Mouse (Mus musculus) kidney, embryonic 15.5 days (tissue): Measurements from ENCODE around the gene Cldn18. TPM values are rescaled to one million over a fixed set of nuclear protein-coding genes. Genes with fewer than 3 reads are reported as not detected.

Experiments
- ATAC-seq: fragments of 200-750 bp; cut with Nextera tagmentation; replicated peaks from 2 replicates; pipeline ENCODE4 v1.8.0; 2017; ENCODE audit warnings: moderate TSS enrichment; ENCODE audit not compliant: low FRiP score
- H3K27ac ChIP-seq: fragments of 300-500 bp; sonication (generic); 2 replicates; pipeline ENCODE4 v1.5.1; 2015; ENCODE audit warnings: mild to moderate bottlenecking, inconsistent platforms
- H3K27me3 ChIP-seq: fragments of 300-500 bp; sonication (generic); 2 replicates; pipeline ENCODE4 v1.6.1; 2015; ENCODE audit warnings: inconsistent platforms
- H3K36me3 ChIP-seq: fragments of 300-500 bp; sonication (generic); 2 replicates; pipeline ENCODE4 v1.6.1; 2015; ENCODE audit warnings: inconsistent platforms
- H3K4me1 ChIP-seq: fragments of 300-500 bp; sonication (generic); 2 replicates; pipeline ENCODE4 v1.6.1; 2015; ENCODE audit warnings: inconsistent platforms
- H3K4me2 ChIP-seq: fragments of 300-500 bp; sonication (generic); 2 replicates; pipeline ENCODE4 v1.6.1; 2015; ENCODE audit warnings: moderate library complexity, mild to moderate bottlenecking, inconsistent platforms
- H3K4me3 ChIP-seq: fragments of 300-500 bp; sonication (generic); replicated peaks from 2 replicates; pipeline ENCODE4 v1.5.1; 2015; ENCODE audit warnings: mild to moderate bottlenecking, inconsistent platforms
- H3K9ac ChIP-seq: fragments of 300-500 bp; sonication (generic); 2 replicates; pipeline ENCODE4 v1.6.1; 2015; ENCODE audit warnings: mild to moderate bottlenecking, inconsistent platforms
- H3K9me3 ChIP-seq: fragments of 300-500 bp; sonication (generic); replicated peaks from 2 replicates; pipeline ENCODE4 v1.6.1; 2016; ENCODE audit warnings: inconsistent platforms
- WGBS: fragments of 180-500 bp; shearing (Covaris S2); methylation state at CpG from one replicate; pipeline ENCODE4 v1.1.7; 2015; ENCODE audit warnings: mixed read lengths; 5-methylcytosine and 5-hydroxymethylcytosine counted together
- polyA plus RNA-seq: library from polyadenylated mRNA; unstranded; fragments of >200 nt; fragmentation: Nextera tagmentation; extraction: Ambion mirVana; gene quantifications from 2 replicates; pipeline ENCODE4 v1.2.1, GENCODE M21; 2015

Gene Cldn18
- not detected in 2 replicates for polyA plus RNA-seq

DNA sequence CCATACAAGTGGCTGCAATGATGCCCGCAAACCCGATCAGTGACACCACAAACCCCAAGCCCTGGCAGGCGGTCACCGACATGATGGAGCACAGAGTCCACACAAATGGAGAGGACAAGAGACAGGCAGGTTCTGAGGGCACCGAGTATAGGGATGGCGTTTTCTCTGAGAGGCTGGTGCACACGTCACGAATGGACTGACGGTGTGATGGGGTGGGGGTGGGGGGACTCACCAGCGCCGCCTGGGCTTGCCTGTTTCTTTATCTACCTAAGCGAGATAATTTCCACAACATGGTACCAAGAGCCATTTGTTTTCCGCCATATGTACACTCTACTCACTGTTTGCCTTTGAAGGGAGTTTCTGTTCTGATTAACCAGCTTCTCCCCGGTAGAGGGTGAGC lies at the start of gene Cldn18:
Gene Cldn18, minus strand, starts transcription at position 134 of the 400 bp plus-strand sequence.
- H3K9ac ChIP-seq, result no peak within 1 kb of the TSS
- ATAC-seq, result no peak
- no peaks in the 10 kb centered on the region for H3K4me1 ChIP-seq
- H3K36me3 ChIP-seq, result no peaks in the 10 kb centered on the region
- H3K4me2 ChIP-seq, result no peak within 1 kb of the TSS
- WGBS, result 88% methylated on average over 14 of the region's 14 CpGs
- no peaks in the 10 kb centered on the region for H3K9me3 ChIP-seq
- no peak within 1 kb of the TSS for H3K27ac ChIP-seq
- no peak within 1 kb of the TSS for H3K4me3 ChIP-seq
- no peaks in the 10 kb centered on the region for H3K27me3 ChIP-seq

DNA sequence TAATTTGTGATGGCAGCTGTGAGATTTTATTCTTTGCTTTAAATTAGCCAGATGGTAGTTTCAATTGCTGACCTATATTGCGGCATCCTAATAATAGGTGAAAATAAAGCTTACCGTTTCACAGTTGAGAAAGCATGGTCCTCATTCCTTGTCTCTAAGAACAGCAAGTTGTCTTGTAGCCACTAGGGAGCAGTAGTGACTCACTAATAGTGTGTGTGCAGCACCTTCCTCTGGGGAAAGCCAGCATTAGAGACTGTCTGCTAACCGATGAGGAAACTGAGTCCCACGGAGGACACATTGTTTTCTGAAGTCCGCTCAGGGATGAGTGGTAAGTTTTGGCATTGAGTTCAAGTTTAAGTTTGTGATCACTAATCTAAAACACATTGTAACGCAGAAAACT lies 46.5 kb upstream of the Cldn18 start:
- WGBS, result 69% methylated on average over 6 of the region's 6 CpGs
- H3K9ac ChIP-seq, result no peak overlapping the region
- H3K4me3 ChIP-seq, result no peak overlapping the region
- no peak overlapping the region for H3K4me2 ChIP-seq
- ATAC-seq, result no peak
- H3K27me3 ChIP-seq, result no peaks in the 10 kb centered on the region
- H3K36me3 ChIP-seq, result no peaks in the 10 kb centered on the region
- no peak overlapping the region for H3K27ac ChIP-seq
- H3K9me3 ChIP-seq, result no peaks in the 10 kb centered on the region
- no peaks in the 10 kb centered on the region for H3K4me1 ChIP-seq

DNA sequence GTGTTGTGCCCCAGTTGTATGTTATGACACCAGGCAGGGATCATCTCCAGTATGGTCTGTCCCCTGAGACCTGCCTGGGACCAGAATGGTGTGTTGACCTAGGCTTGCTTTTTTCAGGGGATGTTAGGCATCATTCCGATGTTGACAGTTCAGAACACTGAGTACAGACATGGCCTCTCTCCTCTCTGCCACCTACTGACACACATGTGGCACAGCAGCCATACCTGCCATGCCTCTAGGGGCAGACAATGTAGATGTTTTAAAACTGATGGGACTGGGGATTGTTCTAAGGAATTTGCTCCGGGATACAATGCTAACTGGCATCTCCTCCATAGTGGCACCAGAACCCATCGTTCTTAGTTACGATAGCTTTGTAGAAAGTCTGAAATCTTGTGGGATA lies 33.2 kb upstream of the Cldn18 start:
- no peak overlapping the region for H3K4me2 ChIP-seq
- no peak for ATAC-seq
- H3K4me1 ChIP-seq, result no peaks in the 10 kb centered on the region
- H3K36me3 ChIP-seq, result no peaks in the 10 kb centered on the region
- no peaks in the 10 kb centered on the region for H3K27me3 ChIP-seq
- no peak overlapping the region for H3K27ac ChIP-seq
- no peaks in the 10 kb centered on the region for H3K9me3 ChIP-seq
- no peak overlapping the region for H3K9ac ChIP-seq
- no peak overlapping the region for H3K4me3 ChIP-seq
- 80% methylated on average over 4 of the region's 4 CpGs for WGBS

DNA sequence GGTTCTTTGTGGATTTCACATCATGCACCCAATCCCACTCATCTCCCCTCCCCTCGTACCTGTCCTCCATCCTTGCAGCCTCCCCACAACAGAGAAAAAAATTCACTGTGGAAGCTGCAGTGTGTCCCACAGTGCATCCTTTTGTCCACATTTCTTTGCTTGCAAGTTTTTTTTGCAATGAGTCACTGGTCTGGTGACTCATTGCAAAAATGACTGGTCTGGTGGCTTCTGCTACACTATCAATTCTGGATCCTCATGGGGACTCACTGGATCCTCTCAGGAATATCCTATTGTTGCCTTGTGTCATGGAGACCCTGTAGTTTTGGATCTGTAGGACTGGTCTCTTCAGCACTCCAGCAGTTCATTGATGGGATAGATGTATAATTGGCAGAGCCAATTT lies 31.2 kb upstream of the Cldn18 start:
- Histone ChIP-seq H3K4me3 (no peak overlapping the region), H3K9ac (no peak overlapping the region), H3K4me2 (no peak overlapping the region), H3K27me3 (no peaks in the 10 kb centered on the region), H3K27ac (no peak overlapping the region), H3K9me3 (no peaks in the 10 kb centered on the region), H3K4me1 (no peaks in the 10 kb centered on the region), H3K36me3 (no peaks in the 10 kb centered on the region)
- ATAC-seq, result no peak
- 91% methylated on average over 1 of the region's 1 CpGs for WGBS

DNA sequence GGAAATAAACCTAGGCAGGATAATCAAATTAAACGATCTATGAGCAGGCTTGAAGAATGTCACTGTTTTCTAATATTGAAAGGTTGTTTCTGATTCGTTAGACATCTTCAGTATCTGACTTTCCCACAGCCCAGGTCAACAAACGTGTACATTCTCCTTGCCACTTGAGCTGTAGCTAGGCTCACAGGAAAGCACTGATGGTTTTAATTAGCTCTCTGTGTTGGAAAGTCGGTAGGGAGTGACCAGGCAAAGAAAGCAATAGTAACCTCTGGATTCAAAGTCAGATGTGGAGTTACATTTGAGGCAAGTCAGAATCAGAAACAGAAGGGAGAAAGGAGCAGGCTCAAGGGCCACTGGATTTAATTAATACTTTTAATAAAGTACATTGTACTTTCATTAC lies 30.7 kb upstream of the Cldn18 start:
- Histone ChIP-seq H3K4me3 (no peak overlapping the region), H3K9ac (no peak overlapping the region), H3K4me2 (no peak overlapping the region), H3K27me3 (no peaks in the 10 kb centered on the region), H3K4me1 (no peaks in the 10 kb centered on the region), H3K36me3 (no peaks in the 10 kb centered on the region), H3K9me3 (no peaks in the 10 kb centered on the region), H3K27ac (no peak overlapping the region)
- WGBS, result 47% methylated on average over 4 of the region's 4 CpGs
- no peak for ATAC-seq

DNA sequence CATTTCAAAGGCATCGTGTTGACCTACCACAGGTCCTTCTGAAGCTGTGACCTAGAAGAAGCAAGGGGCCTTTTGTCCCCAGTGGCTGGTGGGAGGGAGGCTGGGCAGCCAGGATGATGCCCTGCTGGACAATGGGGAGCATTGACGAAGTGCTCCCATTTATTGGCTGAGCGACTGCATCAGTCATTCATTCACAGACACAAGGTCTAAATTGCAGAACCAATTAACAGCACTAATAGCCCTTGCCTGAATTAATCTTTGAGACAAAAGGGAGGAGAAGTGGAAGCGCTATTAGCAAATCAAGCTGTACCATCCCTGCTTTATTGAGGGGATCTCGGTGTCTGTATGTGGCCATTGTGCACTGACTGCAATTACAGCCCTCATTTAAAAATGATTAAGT lies 27.5 kb upstream of the Cldn18 start:
- Histone ChIP-seq H3K36me3 (no peaks in the 10 kb centered on the region), H3K9me3 (no peaks in the 10 kb centered on the region), H3K4me3 (no peak overlapping the region), H3K27ac (no peak overlapping the region), H3K27me3 (no peaks in the 10 kb centered on the region), H3K9ac (no peak overlapping the region), H3K4me2 (no peak overlapping the region), H3K4me1 (no peaks in the 10 kb centered on the region)
- ATAC-seq, result no peak
- WGBS, result 61% methylated on average over 5 of the region's 5 CpGs

DNA sequence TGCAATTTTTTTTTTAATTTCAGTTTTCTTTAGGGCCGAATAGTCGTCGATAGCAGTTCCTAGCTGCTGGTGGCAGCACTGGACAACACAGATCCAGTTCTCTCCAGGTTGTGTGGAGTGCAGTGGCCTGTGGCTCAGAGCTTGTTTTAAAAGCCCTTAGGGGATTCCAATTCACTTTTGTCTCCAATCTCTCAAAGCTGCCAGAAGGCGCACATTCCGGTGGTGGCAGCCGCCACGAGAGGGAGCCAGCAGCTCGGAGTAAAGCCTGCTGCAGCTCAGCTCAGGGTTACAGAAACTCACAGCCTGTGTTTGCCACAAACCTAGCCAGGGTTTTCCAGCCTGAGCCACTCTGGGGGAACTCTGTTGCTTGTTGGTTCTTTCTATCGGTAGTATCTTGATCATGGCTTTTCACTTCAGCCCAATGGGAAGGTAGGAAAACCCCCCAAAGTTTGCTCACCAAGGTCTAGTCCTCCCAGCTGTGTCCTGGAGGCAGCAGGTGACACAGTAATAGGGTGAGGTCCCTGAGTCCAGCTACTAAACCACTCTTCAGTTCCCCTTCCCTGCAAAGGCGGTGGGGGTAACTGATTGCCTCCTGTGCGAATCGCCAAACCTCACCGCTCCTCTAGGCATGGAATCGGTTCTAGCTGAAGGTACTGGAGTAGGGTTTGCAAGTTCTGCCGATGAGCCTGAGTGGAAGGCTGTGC lies 13.0 kb upstream of the Cldn18 start:
- Histone ChIP-seq H3K4me1 (no peaks in the 10 kb centered on the region), H3K27ac (no peak overlapping the region), H3K36me3 (no peaks in the 10 kb centered on the region), H3K4me2 (no peak overlapping the region), H3K9ac (no peak overlapping the region), H3K4me3 (no peak overlapping the region), H3K9me3 (peaks cover 1% of the 10 kb centered on the region; the same call in 1 of the 2 replicates), H3K27me3 (no peaks in the 10 kb centered on the region)
- 38% methylated on average over 15 of the region's 15 CpGs for WGBS
- ATAC-seq, result peak; percentile 82

DNA sequence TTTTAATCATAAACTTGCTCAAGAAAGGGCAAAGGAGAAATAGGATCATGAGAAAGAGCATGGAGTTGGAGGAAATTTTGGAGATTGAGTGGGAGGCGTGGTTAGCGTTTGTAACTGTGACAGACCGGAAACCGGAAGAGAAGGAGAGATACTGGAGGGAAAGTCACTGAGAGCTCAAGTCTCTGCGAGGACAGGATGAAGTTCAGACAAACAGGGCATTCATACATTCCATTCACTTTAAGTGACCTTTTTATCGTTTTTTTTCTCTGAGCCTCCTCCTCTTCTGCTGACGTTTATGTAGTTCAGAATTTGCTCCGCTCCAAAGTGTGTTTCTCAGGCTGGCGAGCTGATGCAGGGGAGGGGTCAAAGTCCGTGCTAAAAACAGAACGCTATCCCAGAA lies 10.8 kb upstream of the Cldn18 start:
- 51% methylated on average over 11 of the region's 11 CpGs for WGBS
- no peak overlapping the region for H3K4me2 ChIP-seq
- H3K9me3 ChIP-seq, result no peaks in the 10 kb centered on the region
- no peak overlapping the region for H3K4me3 ChIP-seq
- H3K27ac ChIP-seq, result no peak overlapping the region
- H3K27me3 ChIP-seq, result no peaks in the 10 kb centered on the region
- H3K4me1 ChIP-seq, result no peaks in the 10 kb centered on the region
- no peaks in the 10 kb centered on the region for H3K36me3 ChIP-seq
- ATAC-seq, result no peak
- no peak overlapping the region for H3K9ac ChIP-seq

DNA sequence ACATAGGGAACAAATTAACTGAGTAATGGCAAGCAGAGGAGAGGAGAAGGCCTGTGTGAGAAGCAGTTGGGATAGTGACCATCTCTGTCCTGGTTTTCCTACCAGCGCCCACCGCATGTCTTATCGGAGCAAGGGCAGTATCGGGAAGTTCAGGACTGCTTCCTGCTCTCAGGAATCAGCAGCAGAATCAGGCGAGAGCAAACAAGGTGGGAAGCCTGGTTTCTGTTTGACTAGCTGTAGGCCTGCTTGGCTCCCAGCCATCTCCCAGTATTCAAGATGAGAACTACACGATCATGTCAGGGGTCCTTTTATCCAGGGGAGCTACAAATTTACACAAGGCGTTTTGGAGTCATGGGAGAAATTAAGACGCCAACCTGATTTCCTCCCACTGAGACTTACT lies 8.2 kb upstream of the Cldn18 start:
- H3K4me1 ChIP-seq, result no peaks in the 10 kb centered on the region
- H3K4me3 ChIP-seq, result no peak overlapping the region
- ATAC-seq, result no peak
- H3K4me2 ChIP-seq, result no peak overlapping the region
- H3K36me3 ChIP-seq, result no peaks in the 10 kb centered on the region
- H3K27ac ChIP-seq, result no peak overlapping the region
- no peaks in the 10 kb centered on the region for H3K9me3 ChIP-seq
- H3K27me3 ChIP-seq, result no peaks in the 10 kb centered on the region
- H3K9ac ChIP-seq, result no peak overlapping the region
- 78% methylated on average over 8 of the region's 8 CpGs for whole genome bisulfite sequencing

DNA sequence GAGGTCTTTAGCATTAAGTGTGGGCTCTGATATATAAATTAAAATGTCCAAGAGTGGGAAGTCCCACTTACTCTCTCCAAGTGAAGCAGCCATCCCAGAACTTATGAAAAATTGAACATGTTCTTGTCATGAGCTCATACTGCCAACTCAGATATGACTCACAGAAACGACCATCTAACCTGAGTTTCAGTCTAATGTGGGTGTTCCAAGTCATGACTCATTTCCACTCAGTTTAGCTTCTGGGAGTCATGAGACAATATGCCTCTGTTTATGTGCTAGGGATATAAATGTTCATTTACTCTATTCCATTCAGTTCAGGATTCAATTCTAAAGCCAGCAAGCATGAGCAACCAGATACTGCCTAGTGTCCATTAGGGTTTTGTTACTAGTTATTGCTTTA lies 2.9 kb upstream of the Cldn18 start:
- WGBS, result 48% methylated on average over 1 of the region's 1 CpGs
- Histone ChIP-seq H3K9me3 (no peaks in the 10 kb centered on the region), H3K27ac (no peak overlapping the region)

DNA sequence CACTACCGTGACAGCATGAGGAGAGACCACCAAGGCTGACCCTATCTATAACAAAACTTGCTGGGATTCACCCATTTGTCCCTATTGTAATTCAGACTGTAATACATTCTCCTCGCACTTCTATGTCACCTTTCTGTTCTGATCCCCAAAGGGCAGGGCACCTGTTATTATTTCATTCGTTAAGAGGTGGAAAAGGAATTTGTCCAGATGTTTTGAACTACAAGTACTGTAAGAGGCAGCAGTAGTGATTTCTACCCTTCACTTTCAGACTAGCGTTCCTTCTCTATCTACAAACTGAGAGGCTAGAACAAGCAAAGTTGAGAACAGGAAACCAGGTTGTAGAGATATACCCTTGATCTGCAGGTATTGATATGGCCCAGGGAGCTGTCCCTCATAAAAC lies 6.8 kb downstream of the Cldn18 start:
- H3K27ac ChIP-seq, result no peak overlapping the region
- no peaks in the 10 kb centered on the region for H3K36me3 ChIP-seq
- H3K27me3 ChIP-seq, result no peaks in the 10 kb centered on the region
- no peaks in the 10 kb centered on the region for H3K4me1 ChIP-seq
- no peaks in the 10 kb centered on the region for H3K9me3 ChIP-seq
- H3K9ac ChIP-seq, result no peak overlapping the region
- no peak overlapping the region for H3K4me3 ChIP-seq
- ATAC-seq, result no peak
- 77% methylated on average over 4 of the region's 4 CpGs for WGBS
- no peak overlapping the region for H3K4me2 ChIP-seq

More for the DNA sequence above, 2.9 kb upstream of the Cldn18 start:
- no peak for ATAC-seq
- no peak overlapping the region for H3K9ac ChIP-seq
- no peaks in the 10 kb centered on the region for H3K36me3 ChIP-seq
- H3K27me3 ChIP-seq, result no peaks in the 10 kb centered on the region
- no peaks in the 10 kb centered on the region for H3K4me1 ChIP-seq
- no peak overlapping the region for H3K4me3 ChIP-seq
- no peak overlapping the region for H3K4me2 ChIP-seq

DNA sequence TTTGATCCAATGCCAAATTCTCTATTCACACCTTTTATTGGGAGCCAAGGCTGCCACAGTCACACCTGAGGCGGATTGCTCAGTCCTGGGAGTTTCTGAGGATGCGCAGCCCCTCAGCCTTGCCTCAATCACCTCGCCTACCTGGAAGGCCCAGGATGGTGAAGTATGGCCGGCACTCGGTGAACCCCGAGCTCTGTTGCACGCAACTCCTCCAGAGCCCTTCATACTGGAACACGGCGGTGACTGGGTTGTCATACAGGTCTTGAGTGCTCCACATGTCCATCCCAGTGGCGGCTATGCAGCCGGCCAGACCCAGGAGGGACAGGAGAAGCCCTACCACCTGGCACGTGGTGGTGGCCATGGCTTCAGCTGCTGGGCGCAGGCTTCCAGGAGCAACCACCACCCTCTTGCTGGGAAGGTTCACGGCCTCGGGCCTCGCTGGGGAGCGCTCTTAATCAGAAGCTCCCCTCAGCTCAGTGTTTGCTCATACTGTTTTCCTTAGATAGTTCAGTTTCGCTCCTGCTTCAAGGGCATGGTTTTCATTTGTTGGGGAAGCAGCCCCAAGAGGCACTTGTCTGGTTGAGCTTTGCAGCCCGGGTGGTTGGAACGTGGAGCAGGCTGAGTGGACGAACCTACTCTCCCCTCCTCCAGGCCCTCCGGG lies 7.3 kb downstream of the Cldn18 start:
- no peak overlapping the region for H3K27ac ChIP-seq
- H3K9me3 ChIP-seq, result no peaks in the 10 kb centered on the region
- ATAC-seq, result no peak
- H3K4me3 ChIP-seq, result no peak overlapping the region
- no peaks in the 10 kb centered on the region for H3K4me1 ChIP-seq
- no peak overlapping the region for H3K4me2 ChIP-seq
- H3K27me3 ChIP-seq, result no peaks in the 10 kb centered on the region
- no peak overlapping the region for H3K9ac ChIP-seq
- H3K36me3 ChIP-seq, result no peaks in the 10 kb centered on the region
- 86% methylated on average over 22 of the region's 22 CpGs for WGBS
